Mouse (Mus musculus): ENCODE data around the gene Olfr691. TPM values are rescaled to one million over a fixed set of nuclear protein-coding genes. Genes with fewer than 3 reads are reported as not detected.
A peak's percentile ranks its signal among the peaks of the same experiment; 100 is the strongest.
"Not testable (repeated sequence)": the region's sequence is repeated elsewhere in the genome, so short reads cannot be mapped to it uniquely, and the experiment has no call there.

Gene Olfr691
- not detected for total RNA-seq (2021)
- long read RNA-seq, experiment 1, result 0 reads
- long read RNA-seq, experiment 2, result 0 reads

GRCm38 (mm10) chr7:105342170-105342569 is at the start of gene Olfr691:
TSS of gene Olfr691 (minus strand) at chr7:105342270.
- DNase-seq, result no peak

- DNase-seq, result no peak
Measured at GRCm38 (mm10) chr7:105390236-105390635, 48.2 kb upstream of the Olfr691 start.

- DNase-seq, result no peak
Measured at GRCm38 (mm10) chr7:105387696-105388095, 45.6 kb upstream of the Olfr691 start.

- DNase-seq, result no peak
Measured at GRCm38 (mm10) chr7:105380329-105380728, 38.3 kb upstream of the Olfr691 start.

- no peak for DNase-seq
Measured at GRCm38 (mm10) chr7:105374866-105375265, 32.8 kb upstream of the Olfr691 start, which contains the start of gene Gm5901. TSS of gene Gm5901 (plus strand) at chr7:105375038.

- DNase-seq, result no peak
Measured at GRCm38 (mm10) chr7:105373976-105374375, 31.9 kb upstream of the Olfr691 start.

GRCm38 (mm10) chr7:105373509-105373908 is 31.4 kb upstream of the Olfr691 start:
- peak; percentile 52 for DNase-seq

GRCm38 (mm10) chr7:105372912-105373311 is 30.8 kb upstream of the Olfr691 start:
- no peak for DNase-seq

- no peak for DNase-seq
Measured at GRCm38 (mm10) chr7:105368521-105368920, 26.5 kb upstream of the Olfr691 start.

GRCm38 (mm10) chr7:105367930-105368329 is 25.9 kb upstream of the Olfr691 start, which contains the start of gene Olfr692:
TSS of gene Olfr692 (plus strand) at chr7:105368230.
- DNase-seq, result no peak

- DNase-seq, result no peak
Measured at GRCm38 (mm10) chr7:105367268-105367667, 25.2 kb upstream of the Olfr691 start.

GRCm38 (mm10) chr7:105361713-105362112 is 19.6 kb upstream of the Olfr691 start:
- DNase-seq, result no peak

GRCm38 (mm10) chr7:105356487-105356886 is 14.4 kb upstream of the Olfr691 start:
- not testable (repeated sequence) for DNase-seq

- DNase-seq, result not testable (repeated sequence)
Measured at GRCm38 (mm10) chr7:105356064-105356463, 14.0 kb upstream of the Olfr691 start.

- DNase-seq, result no peak
Measured at GRCm38 (mm10) chr7:105342752-105343151, 682 bp upstream of the Olfr691 start.

GRCm38 (mm10) chr7:105334004-105334403 is 8.1 kb downstream of the Olfr691 start, which contains the start of gene Olfr690:
TSS of gene Olfr690 (minus strand) at chr7:105334104.
- no peak for DNase-seq

- DNase-seq, result no peak
Measured at GRCm38 (mm10) chr7:105325302-105325701, 16.8 kb downstream of the Olfr691 start.

- DNase-seq, result no peak
Measured at GRCm38 (mm10) chr7:105310865-105311264, 31.2 kb downstream of the Olfr691 start, which contains the start of gene Olfr689. TSS of gene Olfr689 (plus strand) at chr7:105311165.

- DNase-seq, result no peak
Measured at GRCm38 (mm10) chr7:105290051-105290450, 52.0 kb downstream of the Olfr691 start.

- no peak for DNase-seq
Measured at GRCm38 (mm10) chr7:105287795-105288194, 54.3 kb downstream of the Olfr691 start, which contains the start of gene Olfr688. TSS of gene Olfr688 (plus strand) at chr7:105288095.

All from adrenal gland, postnatal 10 days (tissue).